Mouse (Mus musculus): ENCODE measurements around the gene Wdr25.

Gene Wdr25

GRCm38 (mm10) chr12:109067561-109068135 lies 174.2 kb downstream of the Wdr25 start:
- peak; percentile 71 for DNase-seq (ENCODE audit: inconsistent ontology term)

GRCm38 (mm10) chr12:109068167-109068653 lies 174.8 kb downstream of the Wdr25 start, which contains the start of gene Begain:
Begain (minus strand) TSS chr12:109068217.
- no peak for DNase-seq (ENCODE audit: inconsistent ontology term)

GRCm38 (mm10) chr12:109068738-109069137 lies 175.3 kb downstream of the Wdr25 start:
- no peak for DNase-seq (ENCODE audit: inconsistent ontology term)

- DNase-seq (ENCODE audit: inconsistent ontology term): no peak
Measured at GRCm38 (mm10) chr12:109069751-109070150, 176.3 kb downstream of the Wdr25 start.

DNA sequence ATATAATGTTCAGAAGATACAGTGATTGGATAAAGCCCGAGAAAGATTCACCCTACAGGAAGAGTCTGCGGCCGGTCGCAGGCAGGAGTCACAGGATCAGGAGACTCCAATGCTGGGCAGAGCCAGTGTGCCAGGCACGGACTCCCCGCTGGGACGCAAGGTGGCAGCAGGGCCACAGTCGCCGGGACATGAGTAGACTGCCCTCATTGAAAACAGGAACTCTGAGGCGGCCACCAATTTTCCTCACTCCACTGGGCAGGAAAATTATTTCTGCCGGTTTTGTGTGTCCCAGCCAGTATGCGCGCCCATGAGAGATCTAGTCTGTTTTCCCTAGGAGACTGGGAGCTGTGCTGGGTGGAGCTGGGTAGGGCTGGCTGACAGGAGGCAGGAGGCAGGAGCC lies 177.8 kb downstream of the Wdr25 start:
- DNase-seq (ENCODE audit: inconsistent ontology term): peak; percentile 89

- DNase-seq (ENCODE audit: inconsistent ontology term): no peak
Measured at GRCm38 (mm10) chr12:109074106-109074505, 180.7 kb downstream of the Wdr25 start.

DNA sequence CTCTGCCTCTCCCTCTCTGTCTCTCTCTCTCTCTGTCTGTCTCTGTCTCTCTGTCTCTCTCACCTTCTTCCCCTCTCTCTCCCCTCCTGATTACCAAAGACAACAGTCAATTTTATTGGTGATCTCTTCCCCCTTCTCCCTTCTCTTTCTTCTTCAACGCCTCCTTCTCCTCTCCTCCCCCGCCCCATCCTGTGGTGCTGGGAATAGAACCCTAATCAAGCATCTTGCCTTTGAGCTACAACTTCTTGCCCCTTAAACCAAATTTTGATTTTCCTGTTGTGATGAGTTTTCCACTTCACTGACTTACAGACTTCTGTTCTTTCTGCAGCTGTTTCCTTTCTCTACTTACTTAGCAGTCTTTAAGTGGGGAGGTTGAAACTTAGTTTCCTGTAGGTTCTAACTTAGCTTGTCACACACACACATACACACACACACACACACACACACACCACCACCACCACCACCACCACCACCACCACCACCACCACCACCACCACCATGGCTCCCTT lies 181.4 kb downstream of the Wdr25 start:
- no peak for DNase-seq (ENCODE audit: inconsistent ontology term)

GRCm38 (mm10) chr12:109077036-109077435 lies 183.6 kb downstream of the Wdr25 start:
- DNase-seq (ENCODE audit: inconsistent ontology term): no peak

Data from Muller cell, postnatal 12 days (primary cell).